Mouse (Mus musculus) neural tube, embryonic 15.5 days (tissue): ENCODE measurements around the gene Nucks1. TPM values are rescaled to one million over a fixed set of nuclear protein-coding genes. Genes with fewer than 3 reads are reported as not detected.
A peak's percentile ranks its signal among the peaks of the same experiment; 100 is the strongest.

ENCODE experiments used
- ATAC-seq: fragments of 200-750 bp; cut with Nextera tagmentation; 2 replicates; pipeline ENCODE4 v1.8.0; 2017; ENCODE audit warnings: mild to moderate bottlenecking, moderate TSS enrichment, moderate library complexity; ENCODE audit not compliant: low FRiP score
- H3K27ac ChIP-seq: fragments of 300-500 bp; sonication (generic); replicated peaks from 2 replicates; pipeline ENCODE4 v1.5.1; 2015; ENCODE audit warnings: mild to moderate bottlenecking, inconsistent platforms
- H3K27me3 ChIP-seq: fragments of 300-500 bp; sonication (generic); replicated peaks from 2 replicates; pipeline ENCODE4 v1.6.1; 2015; ENCODE audit warnings: inconsistent platforms
- H3K36me3 ChIP-seq: fragments of 300-500 bp; sonication (generic); 2 replicates; pipeline ENCODE4 v1.6.1; 2015; ENCODE audit warnings: inconsistent platforms
- H3K4me1 ChIP-seq: fragments of 300-500 bp; sonication (generic); 2 replicates; pipeline ENCODE4 v1.6.1; 2015; ENCODE audit warnings: inconsistent platforms
- H3K4me2 ChIP-seq: fragments of 300-500 bp; sonication (generic); 2 replicates; pipeline ENCODE4 v1.6.1; 2015; ENCODE audit warnings: inconsistent platforms, mild to moderate bottlenecking, moderate library complexity
- H3K4me3 ChIP-seq: fragments of 300-500 bp; sonication (generic); replicated peaks from 2 replicates; pipeline ENCODE4 v1.5.1; 2015; ENCODE audit warnings: mild to moderate bottlenecking, inconsistent platforms
- H3K9ac ChIP-seq: fragments of 300-500 bp; sonication (generic); replicated peaks from 2 replicates; pipeline ENCODE4 v1.6.1; 2015; ENCODE audit warnings: mild to moderate bottlenecking, inconsistent platforms
- H3K9me3 ChIP-seq: fragments of 300-500 bp; sonication (generic); replicated peaks from 2 replicates; pipeline ENCODE4 v1.6.1; 2016; ENCODE audit warnings: inconsistent platforms
- WGBS: fragments of 180-500 bp; shearing (Covaris S2); methylation state at CpG from one replicate; pipeline ENCODE4 v1.1.7; 2015; ENCODE audit warnings: mixed read lengths; 5-methylcytosine and 5-hydroxymethylcytosine counted together
- polyA plus RNA-seq: library from polyadenylated mRNA; unstranded; fragments of >200 nt; fragmentation: Nextera tagmentation; extraction: Ambion mirVana; gene quantifications from 2 replicates; pipeline ENCODE4 v1.2.1, GENCODE M21; 2015

Gene Nucks1
- polyA plus RNA-seq, 1 experiment from 2014 or later, result 44.3 TPM

GRCm38 (mm10) chr1:131933471-131933870 is 23.1 kb downstream of the Nucks1 start:
- Histone ChIP-seq H3K36me3 (peaks cover 34% of the 10 kb centered on the region), H3K4me3 (no peak overlapping the region), H3K4me2 (no peak overlapping the region), H3K27ac (no peak overlapping the region), H3K9me3 (no peaks in the 10 kb centered on the region), H3K27me3 (no peaks in the 10 kb centered on the region), H3K4me1 (no peaks in the 10 kb centered on the region), H3K9ac (no peak overlapping the region)
- WGBS, result 80% methylated on average over 2 of the region's 2 CpGs
- no peak for ATAC-seq

GRCm38 (mm10) chr1:131937659-131938305 is 27.4 kb downstream of the Nucks1 start:
- no peak overlapping the region for H3K9ac ChIP-seq
- peak; percentile 55; the same call in 1 of the 2 replicates for ATAC-seq
- 50% methylated on average over 6 of the region's 6 CpGs for WGBS
- H3K9me3 ChIP-seq, result no peaks in the 10 kb centered on the region
- H3K36me3 ChIP-seq, result peaks cover 6% of the 10 kb centered on the region; the same call in 1 of the 2 replicates
- H3K4me2 ChIP-seq, result no peak overlapping the region
- H3K4me1 ChIP-seq, result peaks cover 6% of the 10 kb centered on the region; the same call in 1 of the 2 replicates
- no peaks in the 10 kb centered on the region for H3K27me3 ChIP-seq
- no peak overlapping the region for H3K4me3 ChIP-seq
- H3K27ac ChIP-seq, result no peak overlapping the region

- H3K36me3 ChIP-seq, result 0 out of 2 replicates have a peak, but pooled peaks cover 2% of the 10 kb centered on the region
- no peak overlapping the region for H3K4me3 ChIP-seq
- peaks cover 7% of the 10 kb centered on the region; the same call in 1 of the 2 replicates for H3K4me1 ChIP-seq
- no peak overlapping the region for H3K9ac ChIP-seq
- 61% methylated on average over 1 of the region's 1 CpGs for WGBS
- no peaks in the 10 kb centered on the region for H3K27me3 ChIP-seq
- H3K4me2 ChIP-seq, result no peak overlapping the region
- no peaks in the 10 kb centered on the region for H3K9me3 ChIP-seq
- no peak for ATAC-seq
- no peak overlapping the region for H3K27ac ChIP-seq
Measured at GRCm38 (mm10) chr1:131938811-131939210, 28.5 kb downstream of the Nucks1 start.

DNA sequence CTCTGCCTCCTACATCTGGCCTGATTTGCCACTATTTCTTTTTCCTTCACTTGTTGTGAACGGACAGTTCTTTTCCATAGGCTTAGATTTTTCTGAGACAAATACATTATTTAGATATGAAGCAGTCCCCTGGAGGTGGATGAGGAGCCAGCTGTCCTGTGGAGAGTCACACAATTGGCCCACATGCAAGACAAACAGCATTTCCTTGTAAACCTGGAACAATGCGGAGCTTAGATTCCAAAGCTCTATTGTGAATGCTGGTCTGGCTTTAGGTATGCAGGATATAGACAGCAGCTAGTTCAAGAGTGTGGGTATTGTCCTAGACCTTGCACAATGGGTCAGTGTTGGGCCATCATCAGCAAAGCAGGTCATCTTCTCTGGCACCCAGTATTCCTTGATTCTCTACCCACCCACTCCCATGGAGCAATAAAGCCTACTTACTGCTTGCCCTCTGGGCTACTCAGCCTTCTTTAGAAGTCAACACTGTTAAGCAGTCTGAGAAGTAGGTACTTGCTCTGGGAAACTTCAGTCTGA is 30.4 kb downstream of the Nucks1 start:
- H3K27ac ChIP-seq, result no peak overlapping the region
- no peaks in the 10 kb centered on the region for H3K27me3 ChIP-seq
- 58% methylated on average over 2 of the region's 2 CpGs for WGBS
- no peaks in the 10 kb centered on the region for H3K9me3 ChIP-seq
- no peak for ATAC-seq
- H3K9ac ChIP-seq, result no peak overlapping the region
- no peak overlapping the region for H3K4me2 ChIP-seq
- no peak overlapping the region for H3K4me3 ChIP-seq
- peaks cover 7% of the 10 kb centered on the region; the same call in 1 of the 2 replicates for H3K4me1 ChIP-seq
- H3K36me3 ChIP-seq, result no peaks in the 10 kb centered on the region

DNA sequence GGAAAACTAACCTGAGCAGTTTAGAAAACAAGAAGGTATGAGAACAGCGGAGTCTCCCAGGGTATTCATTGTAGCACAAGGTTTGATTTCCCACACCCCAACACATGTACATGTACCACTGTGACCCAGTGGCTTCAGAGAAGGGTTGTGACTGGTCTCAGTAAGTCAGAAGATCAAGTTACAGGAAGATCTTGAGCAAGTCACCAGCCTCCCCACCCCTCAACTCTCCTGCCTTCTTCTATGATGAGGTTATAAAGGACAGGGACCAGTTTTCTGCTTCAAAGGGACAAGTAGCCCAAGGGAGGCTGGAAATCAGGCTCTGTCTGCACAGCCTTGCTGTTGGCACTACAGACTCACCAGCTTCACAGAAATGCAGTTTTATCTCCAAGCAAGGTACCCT is 31.2 kb downstream of the Nucks1 start:
- no peak for ATAC-seq
- Histone ChIP-seq H3K4me1 (peaks cover 7% of the 10 kb centered on the region; the same call in 1 of the 2 replicates), H3K27ac (no peak overlapping the region), H3K9me3 (no peaks in the 10 kb centered on the region), H3K4me3 (no peak overlapping the region), H3K36me3 (no peaks in the 10 kb centered on the region), H3K27me3 (no peaks in the 10 kb centered on the region), H3K4me2 (no peak overlapping the region), H3K9ac (no peak overlapping the region)
- 92% methylated on average over 1 of the region's 1 CpGs for WGBS

- no peaks in the 10 kb centered on the region for H3K27me3 ChIP-seq
- no peak overlapping the region for H3K27ac ChIP-seq
- no peak overlapping the region for H3K4me3 ChIP-seq
- no peak for ATAC-seq
- no peak overlapping the region for H3K4me2 ChIP-seq
- H3K36me3 ChIP-seq, result no peaks in the 10 kb centered on the region
- no peak overlapping the region for H3K9ac ChIP-seq
- WGBS, result 44% methylated on average over 16 of the region's 16 CpGs
- H3K4me1 ChIP-seq, result peaks cover 7% of the 10 kb centered on the region; the same call in 1 of the 2 replicates
- no peaks in the 10 kb centered on the region for H3K9me3 ChIP-seq
Measured at GRCm38 (mm10) chr1:131942621-131943590, 32.6 kb downstream of the Nucks1 start.

- H3K36me3 ChIP-seq, result no peaks in the 10 kb centered on the region
- no peak overlapping the region for H3K4me2 ChIP-seq
- 66% methylated on average over 10 of the region's 10 CpGs for WGBS
Measured at GRCm38 (mm10) chr1:131945674-131946440, 35.5 kb downstream of the Nucks1 start.

DNA sequence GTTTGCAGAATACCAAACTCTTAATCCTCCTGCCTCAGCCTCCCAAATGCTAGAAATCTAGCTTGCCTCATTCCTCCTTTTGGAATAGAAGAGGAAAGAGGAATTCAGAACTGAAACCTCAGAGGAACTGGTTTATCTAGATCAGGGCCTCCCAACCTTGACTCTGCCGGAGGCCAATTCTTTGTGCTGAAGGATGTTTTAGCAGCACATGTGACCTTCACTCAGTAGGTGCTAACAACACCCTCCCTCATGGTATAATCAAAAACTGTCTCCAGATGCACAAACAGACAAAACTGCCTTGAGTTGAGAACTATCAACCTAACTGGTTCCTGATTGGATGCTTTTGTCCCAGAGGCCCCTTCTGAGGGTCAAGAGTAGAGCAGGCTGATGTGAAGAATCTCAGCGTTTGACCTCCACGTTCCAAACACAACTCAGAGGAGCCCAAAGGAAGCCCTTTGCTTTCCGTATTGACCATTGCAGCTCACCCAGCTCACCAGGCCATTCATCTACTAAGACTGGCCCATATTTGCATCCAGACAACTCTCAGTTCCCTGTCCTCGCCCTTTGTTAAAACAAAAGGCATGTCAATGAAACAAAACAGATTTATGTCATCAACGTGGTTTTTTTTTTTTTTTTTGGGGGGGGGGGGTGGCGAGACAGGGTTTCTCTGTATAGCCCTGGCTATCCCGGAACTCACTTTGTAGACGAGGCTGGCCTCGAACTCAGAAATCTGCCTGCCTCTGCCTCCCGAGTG is 36.3 kb downstream of the Nucks1 start:
- 85% methylated on average over 11 of the region's 11 CpGs for WGBS
- Histone ChIP-seq H3K4me1 (peaks cover 7% of the 10 kb centered on the region; the same call in 1 of the 2 replicates), H3K27ac (no peak overlapping the region), H3K27me3 (no peaks in the 10 kb centered on the region), H3K9ac (no peak overlapping the region), H3K4me2 (no peak overlapping the region), H3K36me3 (no peaks in the 10 kb centered on the region), H3K4me3 (no peak overlapping the region), H3K9me3 (no peaks in the 10 kb centered on the region)
- ATAC-seq, result no peak

More at GRCm38 (mm10) chr1:131945674-131946440, 35.5 kb downstream of the Nucks1 start:
- Histone ChIP-seq H3K27me3 (no peaks in the 10 kb centered on the region), H3K9me3 (no peaks in the 10 kb centered on the region), H3K27ac (no peak overlapping the region), H3K9ac (no peak overlapping the region), H3K4me1 (peaks cover 7% of the 10 kb centered on the region; the same call in 1 of the 2 replicates), H3K4me3 (no peak overlapping the region)
- no peak for ATAC-seq

- WGBS, result 59% methylated on average over 1 of the region's 1 CpGs
- Histone ChIP-seq H3K27me3 (no peaks in the 10 kb centered on the region), H3K9ac (no peak overlapping the region), H3K9me3 (no peaks in the 10 kb centered on the region), H3K27ac (no peak overlapping the region), H3K4me2 (no peak overlapping the region), H3K4me1 (no peaks in the 10 kb centered on the region), H3K4me3 (no peak overlapping the region), H3K36me3 (no peaks in the 10 kb centered on the region)
- ATAC-seq, result no peak
Measured at GRCm38 (mm10) chr1:131947997-131948525, 37.7 kb downstream of the Nucks1 start.

DNA sequence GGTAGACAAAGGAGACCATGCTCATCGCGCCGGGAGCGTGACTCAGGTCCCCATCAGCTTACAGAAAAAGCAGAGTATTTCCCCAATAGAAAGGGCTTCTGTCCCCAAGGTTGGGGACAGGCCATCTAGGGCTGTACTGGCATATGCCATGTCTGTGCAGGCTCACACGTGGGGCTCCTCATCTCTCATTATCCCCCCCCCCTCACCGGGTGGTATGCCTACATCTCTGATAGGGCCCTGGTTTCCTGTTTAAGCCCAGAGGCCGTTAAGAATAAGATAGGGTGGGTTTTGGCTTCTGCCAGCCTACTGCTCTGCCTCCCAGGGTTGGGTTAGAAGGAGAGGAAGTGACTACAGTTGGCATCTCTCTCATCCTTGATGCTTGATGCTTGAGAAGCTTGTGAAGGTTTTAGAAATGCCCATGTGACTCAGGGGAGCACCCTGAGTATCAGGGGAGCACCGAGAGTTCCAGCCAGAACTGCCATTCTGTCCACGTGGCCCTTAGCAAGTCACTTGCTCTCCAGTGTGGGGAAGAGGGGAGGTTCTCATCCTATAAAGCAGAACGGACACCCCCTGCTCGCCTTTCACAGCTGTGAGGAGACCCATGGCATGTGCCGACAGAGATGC is 44.0 kb downstream of the Nucks1 start:
- 86% methylated on average over 12 of the region's 12 CpGs for WGBS
- Histone ChIP-seq H3K27ac (no peak overlapping the region), H3K9ac (no peak overlapping the region), H3K4me2 (no peak overlapping the region), H3K4me3 (no peak overlapping the region), H3K4me1 (no peaks in the 10 kb centered on the region), H3K36me3 (no peaks in the 10 kb centered on the region), H3K9me3 (no peaks in the 10 kb centered on the region), H3K27me3 (no peaks in the 10 kb centered on the region)
- no peak for ATAC-seq
